Mouse (Mus musculus) mouse embryonic stem cell (cell line): ENCODE results near the gene Phf14.
"Not testable (repeated sequence)": the region's sequence is repeated elsewhere in the genome, so short reads cannot be mapped to it uniquely, and the experiment has no call there.

Source experiments
- in situ Hi-C, 2 experiments: fragments of 300-500 bp; cut with MboI; formaldehyde crosslinking; loops; 1 replicate in 1 of 2; 3 replicates in 1 of 2; pipeline ENCODE4 v1.14.3; 2019 to 2020; ENCODE audit warnings: low sequenced_read_pairs in 2 of 2, low pct_unique_long_range_greater_than_20kb in 1 of 2, mixed read lengths in 1 of 2; ENCODE audit not compliant: unreplicated experiment in 1 of 2

Gene Phf14

DNA sequence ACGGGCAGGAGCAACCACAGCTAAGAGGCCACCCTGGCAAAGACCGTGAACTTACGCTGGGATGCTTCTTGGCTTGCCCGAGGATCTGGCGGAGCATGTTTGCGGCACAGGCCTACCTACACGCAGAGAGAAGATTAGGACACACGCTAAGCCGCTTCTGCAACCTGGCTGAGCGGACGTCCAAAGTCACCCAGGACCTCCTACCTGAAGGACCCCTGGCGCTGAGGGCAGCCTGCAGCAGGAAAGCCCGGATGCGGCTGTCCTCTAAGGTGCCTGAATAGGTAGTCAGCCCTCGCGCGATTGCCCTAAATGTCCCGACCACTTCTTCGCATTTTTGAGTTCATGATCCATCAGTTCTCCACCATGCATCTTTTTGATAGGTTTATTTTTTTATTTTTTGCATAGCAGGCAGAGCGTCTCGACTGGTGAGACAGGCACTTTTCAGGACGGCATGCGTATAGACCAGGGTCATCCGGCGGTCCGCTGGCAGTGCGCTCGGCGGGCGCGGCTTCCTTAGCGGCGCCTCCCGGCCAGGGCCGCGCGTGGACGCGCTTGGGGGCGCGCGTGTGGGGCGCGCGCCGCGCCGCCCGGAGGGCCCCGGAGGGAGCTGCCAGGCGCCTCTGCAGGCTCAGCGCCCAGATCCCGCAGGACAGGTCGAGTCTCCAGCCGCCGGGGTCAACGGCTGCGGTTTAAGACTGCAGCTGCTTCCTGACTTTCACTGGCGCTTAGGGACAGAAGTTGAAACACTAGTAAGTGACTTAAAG, at the start of gene Phf14, which contains the start of gene Ndufa4:
TSS of gene Phf14 (plus strand) at position 541 of the 764 bp plus-strand sequence.
TSS of gene Ndufa4 (minus strand) at position 229 of the 764 bp plus-strand sequence.
- in situ Hi-C loops: loop anchor here in 1 of 2 experiments (25.0 kb wide), 1 partner anchor 355 kb away; no protein-coding TSS in a partner anchor

DNA sequence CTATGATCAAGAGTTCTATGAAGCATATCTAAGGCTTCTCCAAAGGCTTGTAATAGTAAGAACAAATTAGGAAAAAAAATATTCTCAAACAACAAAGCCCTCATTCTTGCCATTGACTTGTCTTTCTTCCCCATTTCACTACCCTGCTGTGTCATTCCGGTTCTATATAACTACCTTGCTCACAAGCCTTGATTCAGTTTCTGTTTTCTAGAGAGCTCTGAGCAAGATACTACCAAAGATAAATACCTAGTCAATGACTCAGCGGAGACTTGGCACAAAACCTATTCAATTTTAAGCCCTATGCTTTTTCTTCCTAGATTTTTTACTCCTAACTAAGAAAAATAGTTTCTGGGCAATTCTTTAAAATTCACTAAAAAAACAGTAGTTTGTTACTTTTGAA, 32.2 kb upstream of the Phf14 start:
- in situ Hi-C loops: not testable (repeated sequence)

DNA sequence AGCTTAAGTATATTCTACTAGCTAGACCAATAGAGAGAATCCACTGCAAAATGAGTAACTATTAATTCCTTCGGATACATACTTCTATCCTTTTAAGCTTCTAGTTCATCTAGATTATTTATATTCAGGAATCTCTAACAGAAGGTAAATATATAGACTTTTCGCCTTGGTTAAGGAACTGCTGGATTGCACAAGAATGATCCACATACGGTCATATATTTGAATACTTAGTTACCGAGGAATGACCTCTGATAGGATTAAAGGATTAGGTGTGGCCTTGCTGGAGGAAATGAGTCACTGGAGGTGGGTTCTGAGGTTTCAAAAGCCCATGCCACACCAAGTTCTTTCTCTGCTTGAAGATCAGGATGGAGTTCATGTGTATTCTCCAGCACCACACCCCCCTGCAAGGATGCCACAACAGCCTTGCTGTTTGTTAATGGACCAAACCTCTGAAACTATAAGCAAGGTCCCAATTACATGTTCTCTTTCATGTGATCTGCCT, 6.7 kb upstream of the Phf14 start:
- in situ Hi-C loops: loop anchor here in 1 of 2 experiments (25.0 kb wide), 1 partner anchor 361 kb away; no protein-coding TSS in a partner anchor

DNA sequence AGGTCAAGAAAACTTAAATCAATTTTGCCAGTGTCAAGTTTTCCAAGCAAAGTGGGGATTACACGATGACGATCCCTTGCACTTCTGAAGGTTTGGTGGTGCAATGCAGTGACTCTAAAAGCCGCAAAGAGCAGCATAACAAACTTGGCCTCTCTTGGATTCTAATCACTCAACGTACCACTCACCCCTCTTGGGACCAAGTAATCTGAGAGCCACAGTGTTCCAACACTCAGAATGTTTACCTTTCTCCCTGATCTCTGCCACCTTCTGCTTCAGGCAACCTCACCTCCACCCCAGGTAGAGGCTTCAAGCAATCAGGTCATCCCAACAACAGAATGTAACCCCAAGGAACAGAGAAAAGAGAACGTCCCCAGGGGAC, 730 bp upstream of the Phf14 start:
- in situ Hi-C loops: loop anchor here in 1 of 2 experiments (25.0 kb wide), 1 partner anchor 355 kb away; no protein-coding TSS in a partner anchor

DNA sequence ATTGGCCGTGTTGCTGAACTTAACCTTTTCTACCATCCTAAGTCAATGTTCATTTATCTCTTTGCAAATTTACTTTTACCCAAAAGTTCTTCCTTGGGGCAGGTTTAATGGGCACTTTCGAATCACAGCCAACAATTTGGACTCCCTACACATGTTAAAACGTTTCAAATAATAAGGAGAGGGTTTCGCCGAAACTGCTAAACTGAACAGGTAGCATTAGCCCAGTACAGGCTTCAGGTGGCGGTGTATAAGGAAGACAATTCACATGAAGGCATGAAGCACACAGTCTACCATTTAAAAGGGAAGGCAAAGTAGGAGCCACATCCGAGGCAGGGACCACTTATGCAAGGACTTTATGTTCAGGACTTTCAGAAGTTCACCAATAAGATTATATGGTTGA, 561 bp downstream of the Phf14 start:
- in situ Hi-C loops: loop anchor here in 1 of 2 experiments (25.0 kb wide), 1 partner anchor 354 kb away; no protein-coding TSS in a partner anchor

DNA sequence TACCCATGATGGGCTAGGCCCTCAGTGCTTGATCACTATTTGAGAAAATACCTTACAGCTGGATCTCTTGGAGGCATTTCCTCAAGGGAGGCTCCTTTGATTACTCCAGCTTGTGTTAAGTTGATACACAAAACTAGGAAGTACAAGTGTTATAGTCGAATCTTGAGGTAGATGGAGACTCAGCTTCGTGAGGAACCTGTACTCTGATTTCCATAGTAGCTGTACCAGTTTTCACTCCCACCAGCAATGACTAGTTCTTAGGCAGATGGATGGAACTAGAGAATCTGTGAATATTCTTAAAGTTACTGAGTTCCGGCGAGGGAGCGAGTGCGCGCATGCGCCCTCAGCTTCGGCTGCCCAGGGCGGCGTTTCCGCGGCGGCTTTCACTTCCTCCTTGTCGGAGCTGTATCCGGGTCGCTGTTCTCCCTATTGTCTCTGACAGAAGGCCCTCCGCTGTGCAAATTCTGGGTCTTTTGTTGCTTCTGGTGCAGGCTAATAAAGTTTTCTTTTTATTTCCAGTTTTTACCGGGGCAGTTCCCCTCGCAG, 18.0 kb downstream of the Phf14 start:
- in situ Hi-C loops: no loop called here

DNA sequence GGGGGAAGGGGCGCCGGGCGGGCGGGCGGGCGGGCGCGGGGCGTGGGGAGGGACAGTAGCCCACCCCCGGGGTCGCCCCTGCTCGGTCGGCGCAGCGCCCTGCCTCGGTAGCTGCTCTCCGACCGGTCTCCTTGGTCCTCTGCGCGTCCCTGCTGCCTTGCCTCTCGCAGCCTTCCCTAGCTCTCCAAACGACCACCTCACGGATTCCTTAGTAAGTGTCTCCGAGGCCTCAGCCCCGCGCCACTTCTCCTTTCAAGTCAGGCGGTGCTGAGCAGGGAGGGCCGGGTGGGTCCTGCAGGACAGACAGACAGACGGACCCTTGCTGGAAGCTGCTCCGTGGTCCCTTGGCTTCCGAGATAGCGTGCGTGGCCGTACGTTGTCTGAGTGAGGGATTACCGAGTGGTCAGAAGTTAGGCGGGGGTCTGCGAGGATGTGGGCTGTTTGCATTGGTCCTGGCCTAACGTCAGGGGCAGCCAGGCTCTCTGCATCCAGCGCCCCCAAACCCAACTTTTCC, 18.5 kb downstream of the Phf14 start:
- in situ Hi-C loops: no loop called here

DNA sequence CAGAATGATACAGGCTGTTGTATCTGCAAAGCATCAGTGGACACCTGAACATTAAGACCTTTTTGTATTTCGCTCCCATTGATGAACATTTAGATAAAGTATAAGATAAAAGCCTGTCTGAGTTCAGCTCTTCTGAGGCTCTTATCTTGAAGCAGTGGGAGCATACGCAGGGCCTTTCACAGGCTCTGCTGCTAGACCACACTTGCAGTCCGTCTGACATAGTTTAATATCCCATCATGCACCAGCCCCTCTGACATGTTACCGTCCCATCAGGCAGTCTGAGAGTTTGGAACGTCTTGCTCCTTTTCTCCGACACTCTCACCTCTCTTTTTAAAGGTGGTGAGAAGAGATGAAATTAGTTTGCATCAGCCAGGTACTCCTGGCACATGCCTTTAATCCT, 19.9 kb downstream of the Phf14 start:
- in situ Hi-C loops: no loop called here

DNA sequence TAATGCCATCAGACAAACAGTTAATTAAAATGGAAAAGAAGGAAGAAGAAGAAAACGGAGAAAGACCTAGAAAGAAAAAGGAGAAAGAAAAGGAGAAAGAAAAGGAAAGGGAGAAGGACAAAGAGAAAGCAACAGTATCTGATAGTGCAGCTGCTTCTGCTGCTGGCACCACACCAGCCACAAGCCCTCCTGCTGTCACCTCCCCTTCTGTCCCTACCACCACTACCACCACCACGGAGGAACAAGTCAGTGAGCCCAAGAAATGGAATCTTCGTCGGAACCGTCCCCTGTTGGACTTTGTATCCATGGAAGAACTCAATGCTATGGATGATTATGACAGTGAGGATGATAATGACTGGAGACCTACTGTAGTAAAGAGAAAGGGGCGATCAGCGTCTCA, 25.8 kb downstream of the Phf14 start:
- in situ Hi-C loops: no loop called here

DNA sequence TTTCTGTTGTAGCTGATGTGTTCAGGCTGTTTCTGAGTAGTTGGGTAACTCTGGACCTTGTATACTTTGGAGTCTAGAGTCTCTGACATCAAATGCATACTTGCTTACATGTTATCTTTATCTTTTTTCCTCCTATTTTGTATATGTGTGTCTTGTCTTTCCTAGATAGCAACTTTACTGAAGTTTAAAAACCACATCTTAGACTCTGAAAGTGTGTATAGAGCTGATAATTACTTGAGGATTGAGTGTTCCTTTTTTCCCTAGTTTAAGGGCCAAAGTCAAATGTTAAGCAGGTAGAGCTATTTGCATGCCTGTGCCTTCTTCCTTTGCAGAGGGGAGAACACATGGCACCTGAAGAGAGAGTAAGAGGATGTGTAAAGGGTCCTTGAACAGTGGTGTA, 33.3 kb downstream of the Phf14 start:
- in situ Hi-C loops: no loop called here

DNA sequence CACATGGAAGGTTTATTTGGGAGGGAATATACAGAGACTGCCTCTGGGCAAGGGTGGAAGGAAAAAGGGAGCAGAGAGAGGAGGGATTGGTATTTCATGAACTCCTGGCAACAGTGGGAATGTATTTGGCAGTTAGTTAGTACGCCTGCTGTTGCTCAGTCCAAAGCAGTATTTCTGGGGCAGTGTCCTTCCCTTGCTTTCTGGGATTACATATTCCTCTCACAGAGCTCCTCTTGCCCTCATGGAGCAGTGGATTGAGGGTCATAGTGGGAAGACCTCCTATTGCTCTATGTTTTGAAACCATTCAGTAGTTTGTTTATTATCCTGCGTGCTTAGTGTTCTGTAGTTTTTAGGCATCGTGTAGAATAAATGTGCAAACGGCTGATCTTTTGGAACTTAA, 34.5 kb downstream of the Phf14 start:
- in situ Hi-C loops: no loop called here

DNA sequence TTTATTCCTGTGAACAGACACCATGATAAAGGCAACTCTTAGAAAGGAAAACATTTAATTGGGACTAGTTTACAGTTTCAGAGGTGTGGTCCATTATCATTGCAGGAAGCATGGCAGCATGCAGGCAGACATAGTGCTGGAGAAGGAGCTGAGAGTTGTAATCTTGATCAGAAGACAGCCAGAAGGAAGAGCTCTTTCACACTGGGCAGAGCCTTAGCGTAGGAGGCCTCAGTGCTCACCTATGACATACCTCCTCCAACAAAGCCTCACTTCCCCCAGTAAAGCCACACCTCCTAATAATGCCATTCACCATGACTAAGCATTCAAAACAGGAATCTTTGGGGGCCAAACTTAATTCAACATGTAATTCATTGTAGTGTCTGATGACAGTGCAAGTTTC, 40.5 kb downstream of the Phf14 start:
- in situ Hi-C loops: no loop called here

DNA sequence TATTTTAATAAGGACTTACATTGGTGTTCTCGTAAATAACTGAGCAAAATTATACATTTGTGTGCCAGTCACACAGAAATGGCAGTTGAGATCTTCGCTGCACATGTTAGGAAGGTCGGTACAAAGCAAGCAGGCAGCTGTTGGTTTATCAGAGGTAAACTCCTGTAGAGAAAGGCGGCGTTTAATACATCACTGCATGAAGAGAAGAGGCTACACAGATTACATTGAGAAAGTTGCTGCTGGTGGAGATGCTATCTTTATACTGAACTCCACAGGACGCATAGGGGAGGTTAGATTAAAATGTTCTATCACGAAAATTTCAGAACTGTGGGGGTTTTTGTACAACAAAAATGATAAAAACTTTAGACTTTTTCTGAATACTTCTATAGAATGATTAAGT, 52.6 kb downstream of the Phf14 start:
- in situ Hi-C loops: no loop called here

DNA sequence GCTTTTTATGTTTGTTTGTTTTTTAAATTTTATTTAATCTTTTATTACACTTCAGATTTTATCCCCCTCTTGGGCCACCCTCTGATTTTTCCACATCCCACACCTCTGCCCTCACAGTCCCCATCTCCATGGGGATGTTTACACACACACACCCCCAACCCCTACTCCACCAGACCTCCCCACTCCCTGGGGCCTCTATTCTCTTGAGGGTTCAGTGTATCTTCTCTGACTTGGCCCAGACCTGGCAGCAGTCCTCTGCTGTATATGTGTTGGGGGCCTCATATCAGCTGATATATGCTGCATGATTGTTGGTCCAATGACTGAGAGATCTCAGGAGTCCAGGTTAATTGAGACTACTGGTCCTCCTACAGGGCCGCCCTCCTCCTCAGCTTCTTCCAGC, 86.2 kb downstream of the Phf14 start:
- in situ Hi-C loops: no loop called here

DNA sequence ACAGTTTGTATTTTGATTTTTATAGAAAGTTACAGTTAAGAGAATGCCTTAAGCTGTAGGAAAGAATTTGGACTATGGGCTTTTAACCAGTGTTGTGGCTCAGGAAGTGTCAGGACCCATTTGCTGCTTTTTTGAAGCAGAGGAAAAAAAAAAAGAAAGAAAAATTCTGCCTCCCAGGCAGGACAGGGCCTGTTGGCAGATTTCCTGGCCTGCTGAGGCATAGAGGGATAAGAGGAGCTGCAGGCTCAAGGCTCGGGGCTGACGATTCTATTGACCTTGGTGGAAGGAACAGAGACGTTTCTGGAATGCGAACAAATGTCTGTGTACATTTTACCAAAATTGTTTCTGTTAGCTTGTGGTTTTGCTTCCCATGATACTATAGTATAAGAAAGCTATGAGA, 91.0 kb downstream of the Phf14 start:
- in situ Hi-C loops: no loop called here

DNA sequence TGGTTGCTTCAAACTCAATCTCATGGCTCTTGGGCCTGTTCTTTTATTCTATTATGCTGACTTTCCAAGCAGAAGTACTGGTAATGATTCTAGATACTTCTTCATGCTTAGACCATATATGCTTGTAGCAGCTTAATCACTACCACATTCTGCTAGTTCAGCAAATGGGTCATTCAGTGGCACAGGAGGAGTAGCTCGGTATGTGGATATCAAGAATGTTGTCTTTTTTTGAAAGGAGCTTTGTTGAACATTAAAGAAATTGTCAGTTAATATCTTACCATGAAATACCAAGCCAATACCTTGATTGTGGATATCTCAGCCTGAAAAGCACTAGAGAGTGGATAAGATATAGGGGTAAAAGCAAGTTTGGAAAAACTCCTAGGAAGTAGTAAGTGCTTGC, 91.9 kb downstream of the Phf14 start:
- in situ Hi-C loops: no loop called here

DNA sequence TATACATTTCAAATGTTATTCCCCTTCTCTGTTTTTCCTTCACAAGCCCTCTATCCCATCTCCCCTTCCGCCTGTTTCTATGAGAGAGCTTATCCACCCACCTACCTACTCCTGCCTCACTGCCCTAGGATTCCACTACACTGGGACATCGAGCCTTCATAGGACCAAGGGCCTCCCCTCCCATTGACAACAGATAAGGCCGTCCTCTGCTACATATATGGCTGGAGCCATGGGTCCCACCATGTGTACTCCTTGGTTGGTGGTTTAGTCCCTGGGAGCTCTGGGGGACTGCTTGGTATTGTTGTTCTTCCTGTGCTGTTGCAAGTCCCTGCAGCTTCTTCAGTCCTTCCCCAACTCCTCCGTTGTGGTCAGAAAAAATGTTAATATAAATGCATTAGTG, 97.8 kb downstream of the Phf14 start:
- in situ Hi-C loops: no loop called here

DNA sequence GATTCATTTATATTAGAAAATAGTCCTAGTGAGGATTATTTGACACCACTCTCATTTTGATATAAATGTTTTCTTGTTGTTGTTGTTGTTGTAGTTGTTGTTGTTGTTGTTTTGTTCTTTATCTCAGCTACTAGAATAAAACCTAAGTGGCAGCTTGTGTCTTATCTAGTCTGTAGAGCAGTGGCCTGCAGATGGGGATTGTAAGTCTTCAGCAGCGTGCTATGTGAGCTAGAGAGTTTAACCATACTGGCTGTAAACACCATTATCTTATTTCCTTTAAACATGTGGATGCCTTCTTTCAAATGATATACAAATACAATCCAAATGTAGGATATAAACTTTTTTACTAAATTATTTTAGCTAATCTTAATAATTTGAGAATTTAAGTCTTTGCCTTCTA, 98.4 kb downstream of the Phf14 start:
- in situ Hi-C loops: no loop called here

DNA sequence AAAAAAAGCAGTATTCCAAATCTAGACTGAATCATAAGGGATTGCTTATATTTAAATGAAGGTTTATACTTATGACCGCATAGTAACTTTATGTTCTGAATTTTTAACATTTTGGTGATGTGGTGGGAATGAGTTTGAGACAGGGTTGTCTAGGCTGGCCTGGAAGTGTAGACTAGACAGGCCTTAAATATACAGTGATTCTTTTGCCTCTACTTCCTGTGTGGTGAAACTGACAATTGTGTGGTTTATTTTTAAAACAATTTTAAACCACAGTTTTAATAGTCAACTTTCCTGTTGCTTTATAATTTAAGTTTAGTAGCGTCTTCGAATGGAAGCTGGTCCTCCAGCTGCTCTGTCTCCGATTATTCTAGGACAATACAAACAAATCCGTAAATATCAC, 104.5 kb downstream of the Phf14 start:
- in situ Hi-C loops: no loop called here

DNA sequence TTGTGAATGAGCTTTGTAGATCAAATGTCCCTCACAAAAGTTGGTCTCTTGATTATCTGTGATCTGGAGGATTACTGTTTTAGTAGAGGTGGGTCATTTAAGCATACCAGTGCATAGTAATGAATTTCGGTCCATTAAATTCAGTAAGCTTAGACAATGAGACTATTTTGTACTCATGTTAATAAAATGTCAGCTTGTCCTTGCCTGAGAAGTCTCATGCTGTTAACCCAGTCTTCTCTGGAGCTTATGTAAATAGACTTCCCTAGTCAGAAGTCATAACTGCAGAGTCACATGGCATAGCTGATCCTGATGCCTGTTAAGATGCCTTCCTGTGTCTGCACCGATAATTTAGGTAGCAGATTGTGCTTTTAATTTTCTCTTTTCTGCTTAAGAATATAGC, 106.4 kb downstream of the Phf14 start:
- in situ Hi-C loops: no loop called here
